Mouse (Mus musculus) forelimb bud, embryonic 11.5 days (tissue): ENCODE results near the gene Mmp27.
A peak's percentile ranks its signal among the peaks of the same experiment; 100 is the strongest.

Experiments used
- DNase-seq: peaks from one replicate; pipeline ENCODE4 v3.0.0-alpha.2; 2012; ENCODE audit warnings: low read depth, low spot score

Gene Mmp27

DNA sequence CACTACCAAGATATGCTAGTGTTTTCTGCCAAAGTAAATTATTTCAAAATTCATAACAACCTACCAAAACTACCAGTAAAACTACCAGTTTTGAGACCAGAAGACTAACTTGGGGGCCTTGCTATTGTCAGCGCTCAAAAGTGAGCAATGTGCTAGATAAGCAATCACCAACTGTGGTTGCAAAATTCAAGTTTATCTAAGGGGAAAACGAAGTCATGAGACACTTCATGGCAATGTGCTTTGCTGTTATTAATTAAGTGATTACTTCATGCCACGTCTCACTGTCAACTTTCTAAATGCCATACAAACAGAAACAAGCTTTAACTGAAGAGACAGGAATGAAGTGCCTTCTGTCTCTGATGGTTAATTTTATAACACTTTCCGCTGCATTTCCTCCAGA, at the start of gene Mmp27:
Gene Mmp27, plus strand, starts transcription at position 235 of the 400 bp plus-strand sequence.
- DNase-seq: no peak

DNA sequence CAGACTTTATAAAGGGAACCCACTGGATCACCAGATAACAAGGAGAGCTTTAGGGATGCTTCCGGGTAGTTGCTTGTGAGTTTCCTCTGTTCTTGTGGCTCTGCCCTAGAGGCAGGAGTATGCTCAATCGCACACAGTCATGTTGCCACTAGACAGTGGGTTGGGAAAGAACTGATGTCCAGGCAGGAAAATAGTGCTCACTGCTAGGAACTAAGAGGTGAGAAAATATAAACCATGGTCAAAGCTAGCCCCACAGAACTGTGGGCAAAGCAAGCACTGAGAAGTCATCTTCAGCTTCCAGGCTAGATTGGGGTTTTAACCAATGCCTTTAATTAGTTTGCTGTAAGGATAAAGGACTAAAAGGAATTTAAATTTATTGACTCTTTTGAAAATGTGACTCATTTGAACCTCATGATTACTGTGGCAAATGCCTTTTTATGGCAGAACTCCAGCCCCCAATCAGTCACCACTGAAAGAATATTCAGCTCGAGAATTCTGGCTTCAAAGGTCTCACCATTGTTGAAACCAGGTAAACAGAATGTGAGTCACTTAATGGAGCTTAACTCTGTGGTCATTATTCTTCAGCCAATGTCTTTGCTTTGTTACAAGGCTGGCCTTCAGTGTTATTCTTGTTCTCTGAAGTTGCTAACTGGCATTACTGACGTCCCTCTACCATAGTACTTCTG, 44.8 kb upstream of the Mmp27 start:
- DNase-seq: no peak

DNA sequence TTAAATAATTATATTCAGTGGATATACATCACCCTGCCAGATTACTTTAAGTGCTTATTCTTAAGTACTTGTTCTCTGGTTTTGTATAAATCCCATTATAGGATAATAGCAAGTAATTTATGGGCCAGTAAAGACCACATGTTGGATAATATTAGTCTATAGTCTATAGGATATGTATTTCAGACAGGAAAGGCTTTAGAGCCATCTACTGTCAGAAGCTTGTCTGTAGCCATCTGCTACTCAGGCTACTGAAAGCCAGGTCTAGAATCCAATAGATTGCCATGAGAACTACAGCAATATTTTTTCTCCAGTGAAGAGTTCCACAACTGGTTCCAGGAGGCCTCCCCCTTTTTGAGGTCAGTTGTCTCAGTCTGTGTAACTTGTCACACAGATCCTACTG, 28.4 kb upstream of the Mmp27 start:
- no peak for DNase-seq

DNA sequence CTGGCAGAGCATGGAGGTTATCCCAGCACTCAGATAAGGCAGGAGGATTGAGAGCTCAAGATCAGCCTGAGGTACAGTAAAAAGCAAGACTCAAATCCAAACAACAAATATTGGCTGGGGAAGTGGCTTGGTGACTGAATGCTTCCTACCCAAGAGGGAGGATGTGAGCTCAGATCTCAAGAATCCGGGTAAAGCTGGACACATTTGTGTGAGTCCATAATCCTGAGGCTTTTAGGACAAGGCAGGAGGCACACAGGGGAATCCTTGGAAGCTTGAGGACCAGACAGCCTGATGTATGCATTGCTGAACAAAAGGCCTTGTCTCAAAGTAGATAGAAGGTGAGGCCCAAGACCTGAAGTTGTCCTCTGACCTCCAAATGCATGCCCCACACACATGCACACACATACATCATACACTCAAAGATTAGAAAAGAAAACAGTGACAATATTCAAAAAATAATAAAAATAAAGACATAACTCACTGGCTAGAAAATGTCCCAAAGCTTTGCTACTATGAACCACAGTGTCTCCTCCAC, 26.2 kb upstream of the Mmp27 start:
- DNase-seq: no peak

DNA sequence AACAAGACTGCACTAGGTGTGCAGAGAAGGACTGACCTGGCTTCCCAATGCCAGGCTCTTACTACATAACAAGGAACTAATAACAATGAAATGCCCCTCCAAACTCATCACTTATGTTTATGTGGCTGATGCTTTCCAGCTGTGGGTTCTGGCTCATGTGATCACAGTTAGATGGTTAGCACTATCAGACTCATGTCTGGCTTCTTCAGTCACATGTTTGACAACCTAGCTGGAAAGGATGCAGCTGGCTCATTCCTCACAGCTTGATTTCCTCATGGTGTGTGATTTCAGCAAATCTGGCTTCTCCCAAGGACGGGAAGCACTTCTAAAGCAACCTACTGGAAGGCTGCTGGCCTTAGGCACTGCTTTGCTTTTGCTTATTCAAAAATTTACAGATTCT, 25.7 kb upstream of the Mmp27 start:
- no peak for DNase-seq

DNA sequence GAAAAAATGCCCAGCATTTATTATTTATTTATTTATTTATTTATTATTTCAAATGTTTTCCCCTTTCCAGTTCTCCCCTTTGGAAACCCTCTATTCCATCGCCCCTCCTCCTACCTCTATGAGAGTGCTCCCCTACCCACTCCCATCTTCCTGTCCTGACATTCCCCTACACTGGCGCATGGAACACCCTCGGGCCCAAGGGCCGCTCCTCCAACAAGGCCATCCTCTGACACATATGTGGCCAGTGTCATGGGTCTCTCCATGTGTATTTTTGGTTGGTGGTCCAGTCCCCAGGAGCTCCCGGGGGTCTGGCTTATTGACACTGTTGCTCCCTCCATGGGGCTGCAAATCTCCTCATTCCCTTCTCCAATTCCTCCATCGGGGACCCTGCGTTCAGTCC, 25.3 kb upstream of the Mmp27 start:
- DNase-seq: no peak

DNA sequence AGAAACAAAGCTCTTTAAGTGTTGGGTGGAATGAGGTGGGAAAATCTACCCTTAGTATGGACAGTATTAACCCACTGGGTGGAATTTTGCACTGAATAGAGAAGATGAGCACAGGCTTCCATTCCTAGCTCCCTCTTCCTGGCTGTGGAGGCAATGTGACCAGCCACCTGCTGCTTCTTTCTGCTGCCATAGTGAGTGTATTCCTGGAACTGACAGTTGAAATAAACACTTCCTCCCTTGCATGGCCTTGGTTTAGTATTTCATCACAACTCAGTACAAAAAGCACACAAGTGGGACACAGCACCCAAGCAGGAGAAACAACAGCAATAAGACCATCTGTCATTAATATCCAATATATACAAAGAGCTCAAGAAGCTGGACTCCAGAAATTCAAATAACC, 19.3 kb upstream of the Mmp27 start:
- no peak for DNase-seq

DNA sequence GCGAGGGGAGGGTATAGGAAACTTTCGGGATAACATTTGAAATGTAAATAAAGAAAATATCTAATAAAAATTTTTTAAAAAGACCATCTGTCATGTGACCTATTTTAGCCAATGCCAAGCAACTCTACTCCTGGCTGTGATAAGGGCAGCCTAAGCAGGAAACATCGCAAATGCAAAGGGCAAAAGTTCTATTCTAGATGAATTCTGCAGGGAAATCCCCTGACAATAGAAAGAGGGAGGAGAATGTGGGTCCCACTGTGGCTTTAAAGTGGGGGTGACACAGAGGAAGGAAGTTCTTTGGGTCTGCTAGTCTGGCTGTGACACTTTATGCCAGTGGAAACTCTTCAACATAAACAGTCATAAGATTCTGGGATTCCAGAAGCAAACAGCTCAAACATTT, 17.7 kb upstream of the Mmp27 start:
- DNase-seq: no peak

DNA sequence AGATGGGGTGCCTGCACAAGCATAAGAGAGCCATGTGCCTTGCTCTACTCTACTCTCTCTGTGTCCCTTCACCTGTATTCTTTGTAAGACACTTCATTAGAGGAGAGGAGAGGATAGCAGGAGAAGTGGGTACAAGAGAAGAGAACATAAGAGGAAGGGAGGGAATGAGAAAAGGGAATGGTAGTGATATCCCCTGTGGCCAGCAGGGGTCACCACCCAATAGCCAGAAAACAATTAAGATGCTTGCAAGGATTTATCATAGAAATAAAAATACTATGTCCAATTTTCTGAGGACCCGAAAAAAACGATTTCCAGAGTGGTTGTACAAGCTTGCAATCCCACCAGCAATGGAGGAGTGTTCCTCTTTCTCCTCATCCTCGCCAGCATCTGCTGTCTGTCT, 16.8 kb upstream of the Mmp27 start:
- DNase-seq: no peak

DNA sequence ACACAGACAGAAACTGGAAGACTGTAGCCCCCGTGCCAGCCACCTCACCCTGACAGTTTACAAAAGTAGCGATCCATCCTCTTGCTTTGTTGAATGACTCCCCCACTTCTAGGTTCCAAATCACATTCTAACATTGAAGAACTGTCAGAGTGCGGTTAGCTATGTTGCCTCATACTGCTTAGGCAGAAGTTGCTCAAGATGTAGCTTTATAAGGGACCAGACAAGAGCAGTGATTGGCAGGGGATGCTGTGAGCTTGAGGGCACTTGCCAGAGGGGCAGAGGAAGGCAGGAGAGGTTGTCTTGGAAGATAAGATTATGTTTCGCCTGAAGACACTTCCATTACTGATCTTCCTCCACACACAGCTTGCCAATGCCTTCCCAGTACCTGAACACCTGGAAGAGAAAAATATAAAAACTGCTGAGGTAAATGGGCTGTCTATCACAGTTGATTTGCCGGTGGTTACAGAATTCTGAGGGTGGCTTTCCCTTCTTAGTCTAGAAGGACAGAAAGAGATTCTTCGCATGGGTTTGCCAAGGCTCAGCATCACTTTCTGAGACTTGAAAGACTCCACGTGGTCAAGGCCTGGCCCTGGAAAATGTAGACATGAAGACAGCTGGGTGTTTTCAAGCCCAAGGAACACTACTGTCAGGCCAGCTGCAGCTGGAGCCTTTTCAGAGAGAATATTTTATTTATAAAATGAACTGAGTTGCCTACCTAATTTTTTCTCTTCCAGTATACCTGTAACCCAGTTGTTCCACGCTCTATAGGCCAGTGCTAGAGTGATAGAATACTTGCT, 12.8 kb upstream of the Mmp27 start, which contains the start of gene Mmp8:
Gene Mmp8, plus strand, starts transcription at position 236 of the 797 bp plus-strand sequence.
- DNase-seq: no peak

DNA sequence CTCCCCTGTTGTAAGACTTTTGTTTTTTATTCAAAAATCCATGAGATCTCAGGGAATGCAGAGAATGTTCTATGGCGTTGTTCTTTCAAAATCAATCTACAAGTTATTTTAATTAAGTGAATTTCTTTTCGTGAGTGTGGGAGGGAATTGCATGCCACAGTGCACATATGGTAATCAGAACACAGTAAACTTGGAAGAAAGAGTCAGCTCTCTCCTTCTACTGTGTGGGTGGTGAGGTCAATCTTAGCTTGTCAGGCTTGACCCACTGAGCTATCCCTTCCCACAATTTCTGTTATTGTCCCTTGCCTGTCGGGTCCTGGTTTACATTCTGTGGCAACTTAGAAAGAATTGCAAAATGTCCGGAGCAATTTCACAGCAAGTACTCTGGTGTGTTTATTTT, 11.2 kb upstream of the Mmp27 start:
- DNase-seq: no peak

DNA sequence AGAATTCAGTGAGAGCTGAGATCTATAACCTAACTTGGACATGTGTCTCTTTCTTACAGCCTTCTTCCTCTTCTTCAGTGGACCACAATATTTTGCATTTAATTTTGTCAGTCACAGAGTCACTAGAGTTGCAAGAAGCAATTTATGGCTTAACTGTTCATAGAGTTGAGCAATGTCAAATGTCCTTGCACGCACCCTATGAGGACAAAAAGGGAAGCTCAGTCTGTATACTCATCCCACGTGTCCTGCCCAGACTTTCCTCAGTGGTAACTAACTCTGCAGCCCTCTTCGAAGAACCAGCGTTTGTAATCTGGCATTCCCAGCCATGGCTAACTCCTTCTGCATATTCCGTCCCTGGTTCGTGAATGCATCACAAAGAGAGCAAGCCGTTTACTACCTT, 3.8 kb upstream of the Mmp27 start:
- DNase-seq: no peak

DNA sequence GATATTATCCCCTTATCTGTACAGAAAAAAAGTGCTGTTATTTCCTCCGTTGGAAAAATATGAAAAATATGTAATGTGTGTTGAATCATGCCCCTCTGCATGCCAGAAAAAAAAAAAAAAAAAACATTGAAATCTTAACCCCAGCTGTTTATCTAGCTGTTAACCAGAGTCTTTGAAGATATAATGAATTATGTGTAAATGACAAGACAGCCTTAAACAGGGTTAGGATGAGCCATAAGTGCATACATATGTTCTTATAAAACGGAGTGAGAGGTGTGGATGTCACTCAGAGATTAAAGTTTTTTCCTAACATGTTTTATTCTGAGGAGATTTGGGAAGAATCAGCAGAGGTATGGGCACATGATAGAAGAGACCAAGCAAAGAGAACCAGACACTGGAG, 3.3 kb upstream of the Mmp27 start:
- DNase-seq: no peak

DNA sequence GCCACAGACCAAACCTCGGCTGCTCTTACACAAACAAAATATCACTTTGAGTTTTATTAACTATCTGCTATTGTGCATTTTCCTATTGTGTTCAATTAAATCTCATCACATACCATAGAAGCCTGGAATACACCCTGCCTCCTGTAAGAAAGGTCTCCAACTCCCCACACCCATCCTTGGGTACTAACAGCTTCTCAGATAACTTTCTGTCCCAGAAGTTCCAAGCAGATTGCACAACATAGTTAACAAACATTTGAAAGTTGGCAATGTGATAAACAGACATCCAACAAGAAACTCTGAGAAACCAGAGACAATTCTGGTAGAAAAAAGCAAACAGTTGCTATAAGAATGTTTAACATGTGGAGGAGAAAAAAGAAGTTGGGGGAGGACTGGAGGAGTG, 711 bp upstream of the Mmp27 start:
- DNase-seq: no peak

DNA sequence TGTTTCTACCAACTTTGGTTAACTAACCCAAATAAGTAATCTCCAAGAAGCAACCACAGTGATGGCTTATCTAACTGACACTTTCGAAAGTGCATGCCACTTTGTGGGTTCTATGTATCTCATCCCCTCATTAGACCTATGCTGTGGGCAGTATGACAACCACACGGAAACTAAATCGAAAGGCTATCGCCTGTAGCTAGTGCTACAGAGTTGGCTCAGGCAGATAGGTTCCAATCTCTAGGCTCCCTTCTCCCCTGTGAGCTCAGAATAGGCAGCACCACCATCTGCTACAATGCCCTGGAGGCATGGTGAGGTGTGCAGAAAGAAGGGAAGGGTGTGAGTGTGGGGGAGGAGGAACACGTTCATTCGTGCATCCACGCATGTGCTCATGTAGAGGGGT, 992 bp downstream of the Mmp27 start:
- no peak for DNase-seq

DNA sequence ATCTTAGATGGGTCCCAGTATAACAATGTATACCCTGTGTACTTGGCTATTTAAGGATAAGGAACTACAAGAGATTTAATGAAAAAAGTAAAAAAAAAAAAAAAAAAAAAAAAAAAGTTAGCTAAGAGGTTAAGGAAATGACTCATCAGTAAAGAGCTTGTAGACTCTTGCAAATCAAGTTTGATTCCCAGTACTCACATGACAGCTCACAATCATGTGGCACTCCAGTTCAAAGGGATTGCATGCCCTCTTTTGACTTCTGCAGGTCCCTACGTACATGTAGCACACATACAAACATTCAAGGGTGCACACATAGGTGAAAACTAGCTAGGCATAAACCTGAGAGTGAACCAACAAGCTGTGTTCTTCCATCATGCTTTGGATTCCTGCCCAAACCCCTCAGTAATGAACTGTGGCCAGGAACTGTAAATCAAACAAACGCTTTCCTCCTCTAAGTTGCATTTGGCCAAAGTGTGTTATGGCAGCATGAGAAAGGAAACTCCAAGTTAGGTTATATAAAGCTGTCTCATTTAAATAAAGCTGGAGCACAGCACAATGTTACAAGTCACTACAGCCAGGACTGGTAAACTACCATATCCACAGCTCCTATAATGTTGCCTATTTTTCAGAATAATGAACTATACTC, 1.6 kb downstream of the Mmp27 start:
- no peak for DNase-seq

DNA sequence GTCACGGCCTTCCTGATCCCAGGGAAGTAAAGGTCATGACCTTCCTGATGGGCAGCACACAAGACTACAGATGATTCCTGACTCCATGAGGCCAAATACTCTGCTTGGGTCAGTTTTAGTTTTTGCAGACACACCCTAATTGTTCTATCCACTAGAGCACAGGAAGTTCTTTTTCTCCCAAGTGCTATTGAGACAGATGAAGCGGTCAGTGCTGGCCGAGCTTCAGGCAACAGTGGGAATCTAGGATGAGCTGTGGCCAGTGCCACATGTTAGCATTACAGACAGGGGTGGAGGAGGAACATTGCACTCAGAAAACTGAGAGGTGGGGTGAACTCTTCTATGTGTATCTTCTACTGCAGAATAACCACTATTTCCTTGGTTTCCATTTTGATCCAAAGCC, 4.3 kb downstream of the Mmp27 start:
- DNase-seq: no peak

DNA sequence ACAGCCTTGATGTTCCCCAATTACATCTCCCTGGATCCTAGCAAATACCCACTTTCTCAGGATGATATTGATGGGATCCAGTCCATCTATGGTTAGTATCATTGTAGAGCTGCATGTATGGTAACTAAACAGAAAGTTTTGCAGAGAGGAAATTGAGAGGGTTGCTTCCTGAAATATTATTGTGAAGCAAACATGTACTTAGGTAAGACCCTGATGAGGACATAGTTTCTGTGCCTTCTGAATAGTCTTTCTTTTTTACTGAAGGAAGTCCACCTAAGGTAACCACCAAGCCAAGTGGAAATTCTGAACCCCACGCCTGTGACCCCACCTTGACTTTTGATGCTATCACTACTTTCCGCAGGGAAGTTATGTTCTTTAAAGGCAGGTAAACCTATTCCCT, 6.2 kb downstream of the Mmp27 start:
- DNase-seq: no peak

DNA sequence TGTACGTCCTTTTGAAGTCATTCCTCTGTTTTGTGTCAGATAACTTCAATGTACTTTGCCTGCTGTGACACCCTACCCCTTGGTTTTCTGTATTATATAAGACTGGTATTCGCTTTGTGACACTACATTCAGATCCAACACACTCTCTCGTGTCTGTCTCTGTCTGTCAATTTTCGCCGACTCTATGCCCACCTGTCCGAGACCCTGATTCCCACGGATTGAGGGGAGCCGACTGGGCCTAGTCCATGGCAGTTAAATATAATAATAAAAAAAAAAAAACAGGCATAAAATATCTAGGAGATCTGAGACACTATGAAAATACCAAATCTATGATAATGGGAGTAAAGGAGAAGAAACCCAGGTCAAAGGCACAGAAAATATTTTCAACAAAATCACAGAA, 18.9 kb downstream of the Mmp27 start:
- no peak for DNase-seq

DNA sequence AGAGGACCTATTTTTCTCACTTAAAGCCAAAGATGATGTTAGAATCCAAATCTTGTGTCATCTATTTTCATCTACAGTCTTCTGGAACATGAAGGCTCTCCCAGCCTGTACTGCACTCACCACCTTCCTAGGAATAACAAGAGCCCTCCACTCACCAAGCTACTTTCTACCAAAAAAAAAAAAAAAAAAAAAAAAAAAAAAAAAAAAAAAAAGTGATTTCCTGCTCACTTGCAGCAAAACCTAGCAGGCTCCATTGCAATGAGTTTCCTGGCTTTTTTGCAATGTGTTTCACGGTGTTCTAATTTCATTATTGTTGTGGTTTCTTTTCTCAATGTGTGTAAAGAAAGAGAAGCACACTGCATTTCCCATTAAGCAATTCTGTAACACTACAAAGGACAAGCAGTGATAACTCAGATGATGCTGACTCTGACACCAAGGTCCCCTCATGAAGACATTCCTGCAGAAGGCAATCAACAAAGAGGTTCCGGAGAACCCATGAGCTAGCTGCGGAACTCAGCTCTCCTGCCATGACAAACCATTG, 22.1 kb downstream of the Mmp27 start:
- no peak for DNase-seq

DNA sequence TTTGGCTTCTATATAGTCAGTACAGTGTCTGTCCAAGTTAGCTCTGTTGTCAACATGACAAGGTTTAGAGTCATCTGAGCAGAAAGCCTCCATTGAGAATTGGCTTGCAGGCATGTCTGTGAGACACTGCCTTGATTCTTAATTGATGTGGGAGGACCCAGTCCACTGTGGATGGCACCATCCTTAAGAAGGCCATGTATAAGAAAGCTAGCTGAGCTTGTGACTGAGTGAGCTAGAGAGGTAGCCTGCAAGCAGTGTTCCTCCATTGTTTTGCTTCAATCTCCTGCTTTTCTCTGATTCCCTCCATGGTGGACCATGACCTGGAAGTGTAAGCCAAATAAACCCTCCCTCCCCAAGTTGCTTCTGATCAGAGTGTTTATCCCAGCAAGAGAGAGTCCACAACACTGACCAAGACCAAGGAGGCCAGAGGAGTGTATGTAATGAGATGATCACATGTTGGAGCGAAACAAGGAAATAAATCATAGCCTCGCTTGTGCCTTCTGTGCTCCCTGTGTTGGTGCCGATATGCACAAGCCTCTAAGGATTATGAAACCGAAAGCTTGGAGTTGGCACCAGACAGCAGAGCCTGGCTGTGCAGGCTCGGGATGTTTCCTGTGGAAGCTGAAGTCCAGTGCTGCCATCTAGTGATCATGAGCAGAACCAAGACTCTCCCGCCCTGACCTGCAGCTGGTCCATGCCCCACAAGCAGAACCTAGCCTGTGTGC, 23.8 kb downstream of the Mmp27 start:
- peak; percentile 81 for DNase-seq
